Mouse (Mus musculus) hindbrain, embryonic 11.5 days (tissue): ENCODE measurements at regions not wholly inside any gene's neighbourhood (a gene's known extent, or its start where the extent isn't known, plus 50 kb on each side); places are given as distances from the start of the nearest gene placed in this dataset.

Source experiments
- ATAC-seq: fragments of 200-750 bp; cut with Nextera tagmentation; 2 replicates; pipeline ENCODE4 v1.8.0; 2017; ENCODE audit warnings: mild to moderate bottlenecking, moderate TSS enrichment, moderate library complexity; ENCODE audit not compliant: low FRiP score
- DNase-seq: peaks from one replicate; pipeline ENCODE4 v3.0.0-alpha.2; 2015; ENCODE audit warnings: low spot score
- H3K27ac ChIP-seq: fragments of 300-500 bp; sonication (generic); 2 replicates; pipeline ENCODE4 v1.5.1; 2014; ENCODE audit warnings: mild to moderate bottlenecking, low read depth, low read length
- H3K27me3 ChIP-seq: fragments of 300-500 bp; sonication (generic); 2 replicates; pipeline ENCODE4 v1.6.1; 2014; ENCODE audit warnings: mild to moderate bottlenecking, low read length, moderate library complexity, mixed read lengths; ENCODE audit not compliant: control insufficient read depth, insufficient read depth
- H3K36me3 ChIP-seq: fragments of 300-500 bp; sonication (generic); 2 replicates; pipeline ENCODE4 v1.6.1; 2014; ENCODE audit warnings: mild to moderate bottlenecking, low read length, moderate library complexity, mixed read lengths; ENCODE audit not compliant: control insufficient read depth, insufficient read depth
- H3K4me1 ChIP-seq: fragments of 300-500 bp; sonication (generic); replicated peaks from 2 replicates; pipeline ENCODE4 v1.6.1; 2014; ENCODE audit warnings: low read length, mixed read lengths; ENCODE audit not compliant: control insufficient read depth, insufficient read depth
- H3K4me2 ChIP-seq: fragments of 300-500 bp; sonication (generic); replicated peaks from 2 replicates; pipeline ENCODE4 v1.6.1; 2014; ENCODE audit warnings: mild to moderate bottlenecking, low read depth, low read length
- H3K4me3 ChIP-seq: fragments of 300-500 bp; sonication (generic); 2 replicates; pipeline ENCODE4 v1.5.1; 2014; ENCODE audit warnings: low read depth, low read length
- H3K9ac ChIP-seq: fragments of 300-500 bp; sonication (generic); 2 replicates; pipeline ENCODE4 v1.6.1; 2014; ENCODE audit warnings: low read depth, low read length
- H3K9me3 ChIP-seq: fragments of 300-500 bp; sonication (generic); 2 replicates; pipeline ENCODE4 v1.6.1; 2016; ENCODE audit warnings: low read length; ENCODE audit not compliant: control insufficient read depth
- WGBS: fragments of 180-500 bp; shearing (Covaris S2); extraction: QIAGEN DNeasy Blood & Tissue Kit; methylation state at CpG from one replicate; pipeline ENCODE4 v1.1.7; 2014; 5-methylcytosine and 5-hydroxymethylcytosine counted together

DNA sequence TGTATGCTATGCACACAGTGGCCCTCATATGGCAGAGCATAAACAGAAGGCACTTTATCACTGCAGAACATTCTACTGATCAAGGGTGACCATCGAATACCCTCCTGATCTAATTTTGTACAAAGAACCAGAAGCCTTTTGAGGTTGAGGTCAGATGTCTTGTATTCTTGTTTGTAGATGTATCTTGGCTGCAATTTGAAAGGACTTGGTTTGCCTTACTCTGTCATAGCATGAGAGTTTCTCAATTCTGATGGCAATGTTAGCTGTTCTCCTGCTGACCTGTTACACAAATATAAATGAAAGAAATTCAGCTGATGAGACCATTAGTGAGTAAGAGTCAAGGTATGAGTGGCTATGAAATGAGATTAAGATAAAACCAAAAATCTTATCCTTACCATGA, 199.1 kb upstream of the Aldoart1 start:
- H3K9ac ChIP-seq, result no peak overlapping the region
- WGBS, result 93% methylated on average over 1 of the region's 1 CpGs
- no peak overlapping the region for H3K4me2 ChIP-seq
- no peak for DNase-seq
- no peak overlapping the region for H3K4me3 ChIP-seq
- H3K27me3 ChIP-seq, result no peaks in the 10 kb centered on the region
- H3K4me1 ChIP-seq, result no peaks in the 10 kb centered on the region
- ATAC-seq, result no peak
- no peaks in the 10 kb centered on the region for H3K36me3 ChIP-seq
- H3K9me3 ChIP-seq, result no peaks in the 10 kb centered on the region
- no peak overlapping the region for H3K27ac ChIP-seq

DNA sequence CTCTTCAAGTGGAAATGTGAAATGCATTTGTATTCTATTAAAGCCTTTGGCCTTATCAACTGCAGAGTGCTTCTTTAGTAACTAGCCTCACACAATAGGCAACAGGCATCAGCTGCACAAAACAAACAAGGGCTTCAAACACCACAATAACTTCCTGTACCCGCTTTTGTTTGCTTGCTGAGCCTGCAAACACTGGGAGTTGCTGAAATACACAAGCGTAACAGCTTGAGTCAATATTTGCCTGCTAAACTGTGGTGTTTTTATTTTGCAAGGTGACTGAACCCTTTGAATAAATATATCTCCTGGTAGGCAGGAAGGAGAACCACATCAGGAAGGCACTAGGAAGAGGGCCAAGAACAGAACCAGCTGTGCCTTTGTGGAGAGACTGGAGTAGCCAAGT, 195.4 kb upstream of the Aldoart1 start:
- Histone ChIP-seq H3K9ac (no peak overlapping the region), H3K4me1 (no peaks in the 10 kb centered on the region), H3K27me3 (no peaks in the 10 kb centered on the region), H3K4me2 (no peak overlapping the region), H3K9me3 (no peaks in the 10 kb centered on the region), H3K36me3 (no peaks in the 10 kb centered on the region), H3K4me3 (no peak overlapping the region), H3K27ac (no peak overlapping the region)
- ATAC-seq (no peak), DNase-seq (no peak)
- WGBS, result 40% methylated on average over 2 of the region's 2 CpGs

DNA sequence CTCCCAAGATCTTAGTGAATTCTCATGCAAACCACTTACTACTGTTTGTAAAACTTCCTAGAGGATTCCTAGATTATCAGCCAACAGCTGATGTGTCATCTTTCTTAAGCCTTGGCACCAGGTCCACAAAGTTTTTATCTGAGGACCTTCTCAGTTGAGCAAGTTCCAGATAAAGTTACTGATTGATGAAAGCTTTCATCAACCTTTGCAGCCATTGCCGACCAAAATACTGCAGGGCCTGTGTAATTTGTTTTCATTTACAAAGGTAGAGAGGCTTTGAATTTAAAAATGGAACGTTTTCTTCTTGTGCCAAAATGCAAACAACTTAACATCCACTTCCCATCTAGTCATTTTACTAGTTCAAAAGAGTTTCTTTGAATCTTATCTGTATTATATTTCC, 191.9 kb upstream of the Aldoart1 start:
- no peaks in the 10 kb centered on the region for H3K27me3 ChIP-seq
- DNase-seq, result no peak

DNA sequence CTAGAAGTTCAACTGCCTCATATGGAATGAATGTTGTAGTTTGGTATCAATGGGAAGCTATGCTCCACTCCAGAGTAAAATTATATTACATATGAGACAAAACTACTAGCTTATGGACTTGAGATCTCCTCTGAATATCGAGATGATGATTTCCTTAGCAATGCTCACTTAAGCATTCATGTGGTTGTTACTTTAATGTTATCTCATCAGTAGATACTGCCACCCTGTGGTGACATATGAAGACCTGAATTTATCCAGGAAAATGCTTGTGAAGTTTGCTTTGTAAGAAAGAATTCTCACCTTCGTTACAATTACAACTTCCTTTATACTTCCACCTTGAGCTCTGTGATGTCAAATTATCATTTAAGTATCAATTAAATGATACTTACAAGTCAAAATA, 190.2 kb upstream of the Aldoart1 start:
- no peak overlapping the region for H3K27ac ChIP-seq
- WGBS, result 26% methylated on average over 2 of the region's 2 CpGs
- ATAC-seq (no peak; the same call in 1 of the 2 replicates), DNase-seq (peak; percentile 54)
- no peaks in the 10 kb centered on the region for H3K36me3 ChIP-seq
- no peaks in the 10 kb centered on the region for H3K4me1 ChIP-seq
- H3K9ac ChIP-seq, result no peak overlapping the region
- no peak overlapping the region for H3K4me3 ChIP-seq
- no peak overlapping the region for H3K4me2 ChIP-seq
- H3K9me3 ChIP-seq, result no peaks in the 10 kb centered on the region
- no peaks in the 10 kb centered on the region for H3K27me3 ChIP-seq

More for the DNA sequence above, 191.9 kb upstream of the Aldoart1 start:
- H3K9me3 ChIP-seq, result no peaks in the 10 kb centered on the region
- H3K9ac ChIP-seq, result no peak overlapping the region
- no peak overlapping the region for H3K4me2 ChIP-seq
- 34% methylated on average over 2 of the region's 2 CpGs for WGBS
- H3K4me3 ChIP-seq, result no peak overlapping the region
- H3K36me3 ChIP-seq, result no peaks in the 10 kb centered on the region
- ATAC-seq, result no peak
- H3K4me1 ChIP-seq, result no peaks in the 10 kb centered on the region
- no peak overlapping the region for H3K27ac ChIP-seq

DNA sequence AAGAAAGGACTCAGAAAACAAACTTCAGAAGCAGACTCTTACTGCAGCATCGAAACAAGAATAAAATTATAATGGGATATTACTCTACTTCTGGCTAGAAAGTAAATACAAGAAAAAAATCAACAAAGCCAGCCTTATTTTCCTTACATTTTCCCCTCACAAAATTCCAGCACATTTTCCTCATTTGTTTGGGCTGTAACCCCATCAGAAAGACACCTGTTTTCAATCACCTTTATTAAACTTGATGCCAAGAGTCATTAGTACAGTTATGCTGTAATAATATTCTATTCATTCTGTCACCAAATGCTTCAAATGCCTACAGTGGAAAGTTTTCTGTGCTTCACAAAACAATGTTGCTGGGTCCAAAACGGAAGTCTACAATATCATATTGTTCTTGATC, 189.1 kb upstream of the Aldoart1 start:
- H3K4me1 ChIP-seq, result no peaks in the 10 kb centered on the region
- H3K9ac ChIP-seq, result no peak overlapping the region
- H3K27ac ChIP-seq, result no peak overlapping the region
- WGBS, result 75% methylated on average over 2 of the region's 2 CpGs
- ATAC-seq (no peak), DNase-seq (no peak)
- no peaks in the 10 kb centered on the region for H3K36me3 ChIP-seq
- H3K4me2 ChIP-seq, result no peak overlapping the region
- H3K4me3 ChIP-seq, result no peak overlapping the region
- H3K27me3 ChIP-seq, result no peaks in the 10 kb centered on the region
- H3K9me3 ChIP-seq, result no peaks in the 10 kb centered on the region

DNA sequence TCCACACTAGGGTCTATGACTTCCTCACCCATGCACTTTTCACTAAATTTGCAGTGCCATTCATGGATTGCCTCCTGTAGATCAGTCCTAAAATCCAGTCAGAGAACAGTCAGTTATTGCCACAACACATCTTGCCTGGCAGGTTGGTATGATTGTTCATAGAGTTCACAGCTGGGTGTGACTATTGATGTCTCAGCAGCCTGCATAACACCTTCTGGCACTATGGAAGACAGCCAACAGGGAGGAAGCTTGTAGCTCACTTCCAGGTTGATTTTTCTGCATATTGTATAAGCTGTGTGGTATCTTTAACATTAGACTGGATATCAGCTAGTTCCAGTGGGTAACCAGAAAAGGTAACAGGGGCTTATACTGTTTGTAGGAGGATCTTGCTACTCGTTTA, 145.3 kb upstream of the Aldoart1 start:
- Histone ChIP-seq H3K27me3 (no peaks in the 10 kb centered on the region), H3K36me3 (no peaks in the 10 kb centered on the region), H3K4me1 (no peaks in the 10 kb centered on the region), H3K9ac (no peak overlapping the region), H3K9me3 (no peaks in the 10 kb centered on the region), H3K27ac (no peak overlapping the region), H3K4me2 (no peak overlapping the region), H3K4me3 (no peak overlapping the region)
- ATAC-seq, result no peak
- WGBS, result 70% methylated on average over 1 of the region's 1 CpGs
- no peak for DNase-seq

DNA sequence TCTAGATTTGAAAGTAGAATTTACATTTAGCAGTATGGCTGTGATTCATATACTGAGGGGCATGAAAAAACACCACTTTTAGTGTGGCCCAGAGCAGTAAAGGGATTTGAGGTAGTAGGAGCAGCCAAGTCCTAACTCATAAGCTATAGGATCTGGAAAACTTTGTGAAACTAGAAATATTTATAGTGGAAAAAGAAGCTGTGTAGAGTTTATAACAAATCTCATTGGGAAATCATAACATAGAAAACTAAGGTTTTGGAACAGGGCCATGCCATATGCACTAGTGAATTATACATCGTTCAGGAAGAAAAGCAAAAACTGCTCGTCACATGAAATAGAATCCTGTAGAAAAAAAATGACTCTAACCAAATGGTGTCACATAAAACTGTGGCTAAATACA, 143.7 kb upstream of the Aldoart1 start:
- WGBS, result 91% methylated on average over 2 of the region's 2 CpGs

DNA sequence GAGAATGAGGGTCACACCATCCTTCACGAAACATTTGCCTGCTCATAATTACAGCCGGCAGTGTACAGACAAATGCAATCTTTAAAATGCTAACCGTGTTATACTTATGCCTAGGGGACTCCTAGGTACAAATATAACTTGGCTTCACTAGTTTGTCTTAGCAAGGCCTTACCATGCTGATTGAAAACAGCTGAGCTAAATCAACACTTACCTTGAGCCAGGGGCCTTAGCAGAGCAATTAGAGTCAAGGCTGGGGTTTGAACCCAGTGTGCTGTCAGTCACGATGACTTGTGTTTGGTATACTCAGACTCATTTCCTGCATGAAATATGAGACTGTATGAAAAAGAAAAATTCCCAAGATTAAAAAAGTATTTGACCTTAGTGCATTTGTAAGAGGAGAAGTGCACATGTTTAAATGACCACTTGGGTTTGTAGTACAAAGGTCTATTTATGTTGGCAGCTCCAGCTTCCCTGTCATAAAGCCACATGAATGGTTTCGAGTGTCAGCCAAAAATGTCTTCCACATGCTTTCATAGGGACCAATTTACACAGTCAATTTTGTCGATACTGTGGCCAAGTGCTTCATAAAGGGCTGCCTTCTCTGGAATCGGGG, 94.0 kb upstream of the Aldoart1 start:
- H3K27ac ChIP-seq, result no peak overlapping the region
- H3K4me1 ChIP-seq, result no peaks in the 10 kb centered on the region
- no peak for ATAC-seq
- peak; percentile 37 for DNase-seq
- WGBS, result 73% methylated on average over 7 of the region's 7 CpGs
- no peak overlapping the region for H3K4me3 ChIP-seq
- no peaks in the 10 kb centered on the region for H3K9me3 ChIP-seq
- no peak overlapping the region for H3K9ac ChIP-seq
- no peaks in the 10 kb centered on the region for H3K27me3 ChIP-seq
- H3K4me2 ChIP-seq, result no peak overlapping the region
- no peaks in the 10 kb centered on the region for H3K36me3 ChIP-seq

More for the DNA sequence above, 143.7 kb upstream of the Aldoart1 start:
- Histone ChIP-seq H3K4me1 (no peaks in the 10 kb centered on the region), H3K36me3 (no peaks in the 10 kb centered on the region), H3K9me3 (no peaks in the 10 kb centered on the region), H3K4me3 (no peak overlapping the region), H3K27me3 (no peaks in the 10 kb centered on the region), H3K27ac (no peak overlapping the region), H3K4me2 (no peak overlapping the region), H3K9ac (no peak overlapping the region)
- ATAC-seq, result no peak
- no peak for DNase-seq

DNA sequence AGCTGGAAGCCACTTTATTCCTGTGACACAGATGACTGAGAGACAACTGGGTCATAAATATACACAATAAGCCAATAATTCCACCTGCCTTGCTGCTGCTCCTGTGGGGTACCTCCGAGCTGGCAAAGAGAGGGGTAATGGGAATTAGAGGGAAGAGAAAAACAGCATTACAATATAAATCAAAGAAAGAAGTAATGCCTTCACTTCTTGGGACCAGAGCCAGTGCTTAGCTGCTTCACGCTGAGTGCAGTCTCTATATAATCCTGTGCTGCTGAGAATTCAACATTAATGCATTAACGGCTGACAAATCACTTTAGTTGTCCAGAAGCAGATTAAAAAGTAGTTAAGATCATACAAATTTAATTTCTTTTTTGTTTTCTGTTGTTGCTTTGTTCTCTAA, 71.0 kb upstream of the Aldoart1 start:
- no peak overlapping the region for H3K4me3 ChIP-seq
- DNase-seq, result no peak
- WGBS, result 74% methylated on average over 3 of the region's 3 CpGs
- no peaks in the 10 kb centered on the region for H3K9me3 ChIP-seq
- H3K4me1 ChIP-seq, result no peaks in the 10 kb centered on the region
- no peaks in the 10 kb centered on the region for H3K27me3 ChIP-seq
- ATAC-seq, result no peak
- no peak overlapping the region for H3K4me2 ChIP-seq
- no peak overlapping the region for H3K27ac ChIP-seq
- no peak overlapping the region for H3K9ac ChIP-seq
- no peaks in the 10 kb centered on the region for H3K36me3 ChIP-seq
